Mouse (Mus musculus) adrenal gland, postnatal 36 days (tissue): ENCODE measurements around the gene Olfr1453. TPM values are rescaled to one million over a fixed set of nuclear protein-coding genes. Genes with fewer than 3 reads are reported as not detected.
"Not testable (repeated sequence)": the region's sequence is repeated elsewhere in the genome, so short reads cannot be mapped to it uniquely, and the experiment has no call there.

Experiments used
- DNase-seq, 2 experiments: peaks; one replicate each; pipeline ENCODE4 v3.0.0; 2021; ENCODE audit warnings: mixed read lengths in 1 of 2
- long read RNA-seq, 2 experiments: library from polyadenylated mRNA; stranded (forward); transcript quantifications; one replicate each; pipeline ENCODE4 v2.0.0; 2021; ENCODE audit warnings: borderline sequencing depth in 2 of 2
- total RNA-seq, 2 experiments: library from RNA; stranded (reverse); gene quantifications; 2 replicates each; pipeline ENCODE4 v1.2.3; 2021

The Olfr1453 gene
- total RNA-seq, result not detected
- long read RNA-seq, experiment 1, result 0 reads
- long read RNA-seq, experiment 2, result 0 reads

- no peak for DNase-seq
These were observed at the start of gene Olfr1453 for GRCm38 (mm10) chr19:13028227-13028626. TSS of gene Olfr1453 (minus strand) at chr19:13028327.

GRCm38 (mm10) chr19:13060310-13060709 lies 32.2 kb upstream of the Olfr1453 start, which contains the start of gene Olfr1454:
TSS of gene Olfr1454 (plus strand) at chr19:13060610.
- no peak for DNase-seq

GRCm38 (mm10) chr19:12994714-12995113 lies 33.4 kb downstream of the Olfr1453 start, which contains the start of gene Olfr1451:
TSS of gene Olfr1451 (plus strand) at chr19:12995014.
- DNase-seq, result no peak

GRCm38 (mm10) chr19:12992316-12992715 lies 35.8 kb downstream of the Olfr1453 start:
- not testable (repeated sequence) for DNase-seq

Other genes starting within 250 kb of the Olfr1453 start
- gene Zfp91, start 232.2 kb downstream of the Olfr1453 start, total RNA-seq, result 10 to 100 TPM; 72.7 to 88.4 TPM
- 1 to 10 TPM; 1.6 to 1.8 TPM for gene Lpxn, start 232.1 kb downstream of the Olfr1453 start, total RNA-seq
- gene Gm5244, start 181.6 kb downstream of the Olfr1453 start, total RNA-seq, result not detected
- gene Olfr1444, start 171.0 kb downstream of the Olfr1453 start, total RNA-seq, result not detected
- gene Olfr1445, start 144.5 kb downstream of the Olfr1453 start, total RNA-seq, result not detected
- not detected for gene Olfr1446, start 134.8 kb downstream of the Olfr1453 start, total RNA-seq
- gene Olfr1447, start 124.6 kb downstream of the Olfr1453 start, total RNA-seq, result not detected
- gene Olfr1448, start 103.9 kb downstream of the Olfr1453 start, total RNA-seq, result not detected
- not detected for gene Olfr1449, start 97.5 kb downstream of the Olfr1453 start, total RNA-seq
- not detected for gene Olfr1450, start 78.1 kb downstream of the Olfr1453 start, total RNA-seq
- not detected for gene Olfr1451, start 33.3 kb downstream of the Olfr1453 start, total RNA-seq
- gene Olfr1454, start 32.3 kb upstream of the Olfr1453 start, total RNA-seq, result not detected
- not detected for gene Olfr1457, start 69.6 kb upstream of the Olfr1453 start, total RNA-seq
- not detected for gene Olfr1458, start 78.4 kb upstream of the Olfr1453 start, total RNA-seq
- gene Olfr1459, start 121.2 kb upstream of the Olfr1453 start, total RNA-seq, result under 1 TPM; 0.07 TPM
- not detected for gene Olfr1461, start 134.7 kb upstream of the Olfr1453 start, total RNA-seq
- not detected for gene Olfr1462, start 157.4 kb upstream of the Olfr1453 start, total RNA-seq
- gene Olfr1463, start 203.0 kb upstream of the Olfr1453 start, total RNA-seq, result not detected